Mouse (Mus musculus): ENCODE results near the gene Txndc11.
"Not testable (repeated sequence)": the region's sequence is repeated elsewhere in the genome, so short reads cannot be mapped to it uniquely, and the experiment has no call there.

DNA sequence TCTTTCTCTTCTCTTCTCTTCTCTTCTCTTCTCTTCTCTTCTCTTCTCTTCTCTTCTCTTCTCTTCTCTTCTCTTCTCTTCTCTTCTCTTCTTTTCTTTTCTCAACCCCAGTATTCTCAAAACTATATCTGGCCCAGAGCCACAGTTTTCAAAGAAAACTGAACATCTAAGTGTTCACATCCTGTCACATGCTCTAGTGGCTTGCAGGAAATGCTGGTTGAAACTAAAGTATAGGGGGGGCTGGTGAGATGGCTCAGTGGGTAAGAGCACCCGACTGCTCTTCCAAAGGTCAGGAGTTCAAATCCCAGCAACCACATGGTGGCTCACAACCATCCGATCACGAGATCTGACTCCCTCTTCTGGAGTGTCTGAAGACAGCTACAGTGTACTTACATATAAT, 23.3 kb upstream of the Txndc11 start:
- not testable (repeated sequence) for TF ChIP-seq POLR2A (IDR thresholded peaks at IDR 0.05; ENCODE audit: low read depth, low read length); CTCF (IDR thresholded peaks at IDR 0.05; ENCODE audit: extremely low read depth, insufficient read depth, insufficient read length, insufficient replicate concordance)
